Mouse (Mus musculus) megakaryocyte, embryonic 14.5 days (primary cell): Measurements from ENCODE around the gene Fam229b.

ENCODE experiments used
- FLI1 ChIP-seq: IDR thresholded peaks from 2 replicates; pipeline ENCODE4 v1.6.1; 2012; ENCODE audit warnings: low read length, inconsistent platforms, mixed read lengths
- GATA1 ChIP-seq: IDR thresholded peaks from 3 replicates; pipeline ENCODE4 v1.6.1; 2012; ENCODE audit warnings: mixed read lengths, low read length, inconsistent platforms, borderline replicate concordance

DNA sequence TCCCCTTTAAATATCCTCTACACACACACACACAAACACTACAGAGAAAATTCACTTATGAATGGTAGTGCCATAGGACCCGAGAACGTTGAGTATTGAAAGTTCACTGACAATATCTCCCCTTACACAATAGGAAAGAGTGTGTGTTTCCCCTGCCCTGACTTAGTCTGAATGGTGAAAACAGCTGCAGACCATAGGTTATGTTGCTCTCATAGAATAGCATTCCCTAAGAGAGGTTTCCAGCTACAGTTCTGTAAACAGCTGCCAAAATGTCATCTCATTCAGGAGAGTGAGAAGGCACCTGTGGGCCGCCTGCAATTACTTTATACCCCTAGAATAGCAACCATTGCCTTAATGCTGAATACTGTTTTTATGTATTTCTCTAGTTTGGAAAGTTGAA lies 27.3 kb downstream of the Fam229b start:
- TF ChIP-seq FLI1 (no peak), GATA1 (no peak)
